Mouse (Mus musculus) stomach, embryonic 14.5 days (tissue): ENCODE data around the gene Toe1. TPM values are rescaled to one million over a fixed set of nuclear protein-coding genes. Genes with fewer than 3 reads are reported as not detected.

Source experiments
- ATAC-seq: fragments of 200-750 bp; cut with Nextera tagmentation; 2 replicates; pipeline ENCODE4 v1.8.0; 2017; ENCODE audit warnings: low read depth, moderate TSS enrichment; ENCODE audit not compliant: insufficient number of reproducible peaks, insufficient read depth, low FRiP score
- H3K27ac ChIP-seq: fragments of 300-500 bp; sonication (generic); 2 replicates; pipeline ENCODE4 v1.5.1; 2014; ENCODE audit warnings: mild to moderate bottlenecking, low read length, moderate library complexity, mixed read lengths
- H3K27me3 ChIP-seq: fragments of 300-500 bp; sonication (generic); 2 replicates; pipeline ENCODE4 v1.6.1; 2014; ENCODE audit warnings: low read length, control low read depth, mixed read lengths; ENCODE audit not compliant: control insufficient read depth, insufficient read depth
- H3K36me3 ChIP-seq: fragments of 300-500 bp; sonication (generic); 2 replicates; pipeline ENCODE4 v1.6.1; 2014; ENCODE audit warnings: mild to moderate bottlenecking, control low read depth, low read length, moderate library complexity, mixed read lengths; ENCODE audit not compliant: control insufficient read depth, insufficient read depth
- H3K4me1 ChIP-seq: fragments of 300-500 bp; sonication (generic); 2 replicates; pipeline ENCODE4 v1.6.1; 2014; ENCODE audit warnings: low read length, control low read depth, mixed read lengths; ENCODE audit not compliant: control insufficient read depth, insufficient read depth
- H3K4me2 ChIP-seq: fragments of 300-500 bp; sonication (generic); replicated peaks from 2 replicates; pipeline ENCODE4 v1.6.1; 2014; ENCODE audit warnings: low read depth, low read length, control low read depth
- H3K4me3 ChIP-seq: fragments of 300-500 bp; sonication (generic); 2 replicates; pipeline ENCODE4 v1.5.1; 2014; ENCODE audit warnings: low read depth, low read length, control low read depth
- H3K9ac ChIP-seq: fragments of 300-500 bp; sonication (generic); replicated peaks from 2 replicates; pipeline ENCODE4 v1.6.1; 2014; ENCODE audit warnings: low read depth, mild to moderate bottlenecking, control low read depth, low read length, moderate library complexity, mixed read lengths
- H3K9me3 ChIP-seq: fragments of 300-500 bp; sonication (generic); 2 replicates; pipeline ENCODE4 v1.6.1; 2016; ENCODE audit warnings: low read depth, low read length, control low read depth; ENCODE audit not compliant: control insufficient read depth
- WGBS: fragments of 180-500 bp; shearing (Covaris S2); extraction: QIAGEN DNeasy Blood & Tissue Kit; methylation state at CpG from one replicate; pipeline ENCODE4 v1.1.7; 2014; 5-methylcytosine and 5-hydroxymethylcytosine counted together
- polyA plus RNA-seq: library from polyadenylated mRNA; unstranded; fragments of >200 nt; fragmentation: Nextera tagmentation; extraction: Ambion mirVana; gene quantifications from 2 replicates; pipeline ENCODE4 v1.2.1, GENCODE M21; 2014

Gene Toe1
- polyA plus RNA-seq, 1 experiment from 2014 or later = 31.8 TPM

DNA sequence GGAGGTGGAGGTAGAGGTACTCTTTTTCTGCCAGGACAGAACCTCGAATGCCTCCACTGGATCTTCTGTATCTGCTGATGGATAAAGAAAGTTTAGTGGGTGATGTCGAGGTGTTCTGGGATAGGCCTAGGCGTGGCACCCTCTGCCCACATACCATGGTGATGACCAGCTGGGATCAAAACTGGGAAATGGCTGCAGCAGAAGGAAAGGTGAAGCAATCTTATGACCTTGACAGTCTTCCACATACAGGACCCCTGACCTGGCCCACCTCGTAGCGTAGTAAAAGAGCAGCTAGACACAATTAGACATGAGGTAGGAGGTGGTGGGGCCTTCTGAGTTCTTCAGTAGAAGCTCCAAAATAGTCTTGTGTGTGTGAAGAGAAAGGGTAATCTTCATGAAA, 43.4 kb downstream of the Toe1 start:
- Histone ChIP-seq H3K9me3 (no peaks in the 10 kb centered on the region), H3K4me1 (no peaks in the 10 kb centered on the region), H3K27ac (no peak overlapping the region), H3K36me3 (no peaks in the 10 kb centered on the region), H3K4me3 (no peak overlapping the region), H3K27me3 (no peaks in the 10 kb centered on the region), H3K9ac (no peak overlapping the region), H3K4me2 (no peak overlapping the region)
- WGBS = 86% methylated on average over 5 of the region's 5 CpGs
- no peak for ATAC-seq

DNA sequence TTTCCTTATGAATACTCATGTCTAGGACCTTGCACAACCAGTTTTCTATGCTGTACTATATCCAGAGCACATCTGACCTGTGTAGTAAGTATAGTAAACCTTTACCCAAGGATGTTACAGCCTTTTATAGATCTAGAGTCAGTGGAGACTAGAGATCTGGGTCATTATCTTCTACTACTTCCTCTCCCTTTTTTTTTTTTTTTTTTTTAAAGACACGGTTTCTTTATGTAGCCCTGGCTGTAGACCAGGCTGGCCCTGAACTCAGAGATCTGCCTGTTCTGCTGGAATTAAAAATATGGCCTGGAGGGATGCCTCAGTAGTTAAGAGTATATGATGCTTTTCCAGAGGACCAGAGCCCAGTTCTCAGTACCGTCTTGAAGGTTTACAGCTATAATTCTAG, 45.5 kb downstream of the Toe1 start:
- 69% methylated on average over 2 of the region's 2 CpGs for WGBS
- Histone ChIP-seq H3K9me3 (no peaks in the 10 kb centered on the region), H3K4me2 (no peak overlapping the region), H3K4me1 (no peaks in the 10 kb centered on the region), H3K4me3 (no peak overlapping the region), H3K36me3 (no peaks in the 10 kb centered on the region), H3K9ac (no peak overlapping the region), H3K27me3 (no peaks in the 10 kb centered on the region), H3K27ac (no peak overlapping the region)
- no peak for ATAC-seq

DNA sequence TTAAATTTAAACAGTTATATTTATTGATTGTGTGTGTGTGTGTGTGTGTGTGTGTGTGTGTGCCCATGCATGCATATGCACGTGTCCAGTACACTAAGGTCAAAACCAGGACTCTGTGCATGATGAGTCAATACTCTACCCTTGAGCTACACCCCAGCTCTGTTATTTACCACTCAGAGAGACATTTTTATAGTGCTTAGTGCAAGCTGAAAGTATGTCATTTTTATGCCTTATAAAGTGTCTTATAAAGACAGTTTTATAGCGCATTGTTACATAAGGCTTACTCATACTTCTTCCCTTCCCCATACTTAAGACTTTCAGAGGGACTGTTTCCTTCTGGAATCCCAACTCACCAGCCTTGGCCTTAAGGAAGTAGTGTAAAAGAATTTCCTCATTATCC, 57.7 kb downstream of the Toe1 start:
- Histone ChIP-seq H3K4me1 (no peaks in the 10 kb centered on the region), H3K4me3 (no peak overlapping the region), H3K36me3 (no peaks in the 10 kb centered on the region), H3K4me2 (no peak overlapping the region), H3K27me3 (no peaks in the 10 kb centered on the region), H3K9me3 (no peaks in the 10 kb centered on the region), H3K9ac (no peak overlapping the region), H3K27ac (no peak overlapping the region)
- ATAC-seq = no peak
- 89% methylated on average over 2 of the region's 2 CpGs for WGBS

Other genes starting within 250 kb of the Toe1 start
- gene Gpbp1l1, start 250.0 kb downstream of the Toe1 start, polyA plus RNA-seq = 49.2 and 52.2 TPM in 2 replicates
- 3.8 and 4.7 TPM in 2 replicates for gene Ccdc17, start 211.0 kb downstream of the Toe1 start, polyA plus RNA-seq
- 150 and 162 TPM in 2 replicates for gene Nasp, start 179.7 kb downstream of the Toe1 start, polyA plus RNA-seq
- 781 and 795 TPM in 2 replicates for gene Akr1a1, start 156.0 kb downstream of the Toe1 start, polyA plus RNA-seq
- gene Prdx1, start 122.1 kb downstream of the Toe1 start, polyA plus RNA-seq = 1,331 and 1,341 TPM in 2 replicates
- gene Mmachc, start 99.2 kb downstream of the Toe1 start, polyA plus RNA-seq = 18.4 and 19.1 TPM in 2 replicates
- 40.0 and 44.3 TPM in 2 replicates for gene Ccdc163, start 99.1 kb downstream of the Toe1 start, polyA plus RNA-seq
- gene Tesk2, start 86.7 kb downstream of the Toe1 start, polyA plus RNA-seq = 7.5 and 9.8 TPM in 2 replicates
- gene Mutyh, start 83 bp upstream of the Toe1 start, polyA plus RNA-seq = 13.9 and 16.6 TPM in 2 replicates
- gene Hpdl, start 14.1 kb upstream of the Toe1 start, polyA plus RNA-seq = 0.22 and 1.2 TPM in 2 replicates
- 0.49 and 0.69 TPM in 2 replicates for gene Zswim5, start 69.7 kb upstream of the Toe1 start, polyA plus RNA-seq
- 76.1 and 85.2 TPM in 2 replicates for gene Urod, start 186.8 kb upstream of the Toe1 start, polyA plus RNA-seq
- gene Hectd3, start 187.7 kb upstream of the Toe1 start, polyA plus RNA-seq = 5.6 and 5.9 TPM in 2 replicates
- 43.7 and 47.4 TPM in 2 replicates for gene Eif2b3, start 211.8 kb upstream of the Toe1 start, polyA plus RNA-seq